Mouse (Mus musculus) ES-Bruce4 (cell line): ENCODE data around the gene L1cam.

ENCODE experiments used
- CTCF ChIP-seq: IDR thresholded peaks from one replicate; pipeline ENCODE4 v1.8.1; 2011; ENCODE audit warnings: low read depth, low read length
- POLR2A ChIP-seq: IDR thresholded peaks from one replicate; pipeline ENCODE4 v1.8.1; 2011; ENCODE audit warnings: low read length; ENCODE audit not compliant: insufficient read depth

GRCm38 (mm10) chrX:73922550-73922882 lies 26.6 kb upstream of the L1cam start:
- TF ChIP-seq POLR2A (no peak), CTCF (no peak)
